Mouse (Mus musculus) adrenal gland, adult 2 months (tissue): Measurements from ENCODE around the gene Tal1. TPM values are rescaled to one million over a fixed set of nuclear protein-coding genes. Genes with fewer than 3 reads are reported as not detected.

ENCODE experiments used
- DNase-seq: peaks from one replicate; pipeline ENCODE4 v3.0.0; 2021
- polyA plus RNA-seq: library from polyadenylated mRNA; depleted of rRNA; stranded (reverse); fragments of >200 nt; gene quantifications from 2 replicates; pipeline ENCODE4 v1.2.3, GENCODE M21; 2012; rRNA removed
- total RNA-seq, 2 experiments: library from RNA; stranded (reverse); gene quantifications; 2 replicates each; pipeline ENCODE4 v1.2.3; 2021

Tal1 gene
- total and polyA plus RNA-seq, 3 experiments, result 1.8 to 5.1 (median 2.8) TPM

DNA sequence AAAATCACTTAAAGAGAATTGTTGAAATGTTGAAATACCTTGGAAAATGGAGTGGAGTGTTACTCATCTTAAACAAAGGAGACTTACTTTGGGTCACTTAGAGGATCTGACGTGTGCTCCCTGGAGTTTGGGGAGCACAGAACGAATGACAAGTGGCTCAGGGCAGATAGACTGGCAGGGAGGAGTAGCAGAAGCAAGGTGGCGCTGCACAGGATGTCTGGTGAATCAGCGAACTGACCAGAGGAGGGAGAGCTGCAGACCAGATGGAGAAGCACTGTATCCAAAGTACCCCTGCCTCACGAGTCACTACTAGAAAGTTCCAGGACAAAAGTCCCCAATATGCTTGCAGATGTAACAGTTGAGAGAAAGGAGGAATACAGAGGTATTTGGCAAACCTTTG lies 57.0 kb downstream of the Tal1 start:
- no peak for DNase-seq

- DNase-seq, result no peak
These were observed 63.4 kb downstream of the Tal1 start for GRCm38 (mm10) chr4:115119642-115120041.

DNA sequence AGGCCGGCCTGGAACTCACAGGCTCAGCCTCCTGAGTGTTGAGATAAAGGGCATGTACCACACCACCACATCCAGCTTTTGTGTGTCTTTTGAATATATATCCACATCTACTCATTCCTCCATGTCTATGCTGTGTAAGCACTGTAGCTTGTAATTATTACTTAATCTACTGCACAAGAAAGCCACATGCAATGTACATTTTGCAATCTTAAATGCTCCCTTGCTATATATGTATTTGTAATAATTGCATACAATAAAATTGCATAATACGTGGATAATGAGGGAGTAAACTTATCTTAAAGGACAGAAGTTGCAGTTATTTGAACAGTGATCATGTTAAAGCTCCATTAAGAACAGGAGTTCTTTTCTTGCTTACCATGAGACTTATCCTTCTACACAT lies 64.9 kb downstream of the Tal1 start:
- no peak for DNase-seq

Other genes starting within 250 kb of the Tal1 start
- gene Gm12830, start 234.7 kb upstream of the Tal1 start, total RNA-seq, result not detected
- gene Gm12830, start 234.7 kb upstream of the Tal1 start, polyA plus RNA-seq, result not detected in 2 replicates
- 1 to 10 TPM; 1.2 to 2.8 TPM for gene Foxd2, start 147.6 kb upstream of the Tal1 start, total RNA-seq
- 5.7 and 6.3 TPM in 2 replicates for gene Foxd2, start 147.6 kb upstream of the Tal1 start, polyA plus RNA-seq
- not detected for gene Foxe3, start 130.4 kb upstream of the Tal1 start, total RNA-seq
- gene Foxe3, start 130.4 kb upstream of the Tal1 start, polyA plus RNA-seq, result 0.20 and 1.2 TPM in 2 replicates
- 100 to 1,000 TPM; 106 to 118 TPM for gene Cmpk1, start 69.2 kb upstream of the Tal1 start, total RNA-seq
- gene Cmpk1, start 69.2 kb upstream of the Tal1 start, polyA plus RNA-seq, result 30.9 and 37.6 TPM in 2 replicates
- gene Stil, start 56.3 kb upstream of the Tal1 start, total RNA-seq, result under 1 TPM; 0.31 to 0.58 TPM
- 0.10 and 0.13 TPM in 2 replicates for gene Stil, start 56.3 kb upstream of the Tal1 start, polyA plus RNA-seq
- under 1 TPM; 0.48 to 0.61 TPM for gene Pdzk1ip1, start 32.3 kb downstream of the Tal1 start, total RNA-seq
- 5.1 and 10.0 TPM in 2 replicates for gene Pdzk1ip1, start 32.3 kb downstream of the Tal1 start, polyA plus RNA-seq
- gene Cyp4x1, start 77.9 kb downstream of the Tal1 start, total RNA-seq, result not detected
- gene Cyp4x1, start 77.9 kb downstream of the Tal1 start, polyA plus RNA-seq, result 0.02 TPM in 1 of 2 replicates, not detected in the other
- gene Cyp4a29, start 185.7 kb downstream of the Tal1 start, total RNA-seq, result not detected
- gene Cyp4a29, start 185.7 kb downstream of the Tal1 start, polyA plus RNA-seq, result not detected in 2 replicates
- gene Cyp4a12a, start 242.6 kb downstream of the Tal1 start, total RNA-seq, result under 1 TPM in 1 of 2 experiments, not detected in 1; 0.14 TPM
- not detected in 2 replicates for gene Cyp4a12a, start 242.6 kb downstream of the Tal1 start, polyA plus RNA-seq